Mouse (Mus musculus): ENCODE data around the gene Vstm5.
"Not testable (repeated sequence)": the region's sequence is repeated elsewhere in the genome, so short reads cannot be mapped to it uniquely, and the experiment has no call there.

Gene Vstm5

DNA sequence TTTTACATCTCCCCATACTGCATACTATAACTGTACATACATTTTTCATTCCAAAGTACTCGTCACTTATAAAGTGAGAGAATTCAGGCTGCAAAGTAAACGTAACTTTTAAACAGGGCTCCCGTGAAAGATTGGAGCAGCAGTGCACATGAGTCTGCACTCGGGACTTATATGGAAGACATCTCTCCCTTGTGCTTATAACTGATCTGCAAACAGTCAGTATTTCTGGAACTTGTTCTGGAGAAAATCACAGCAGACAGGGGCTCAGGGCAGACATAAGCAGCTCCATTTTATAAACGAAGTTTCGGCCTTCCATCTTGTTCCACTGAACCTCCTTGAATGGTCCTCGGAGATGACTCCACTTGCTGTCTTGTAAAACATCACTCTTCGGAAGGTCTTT lies 23.1 kb downstream of the Vstm5 start:
- DNase-seq (ENCODE audit: low spot score), result no peak

- DNase-seq (ENCODE audit: low spot score), result no peak
Observed at GRCm38 (mm10) chr9:15263487-15263886, 24.6 kb downstream of the Vstm5 start.

DNA sequence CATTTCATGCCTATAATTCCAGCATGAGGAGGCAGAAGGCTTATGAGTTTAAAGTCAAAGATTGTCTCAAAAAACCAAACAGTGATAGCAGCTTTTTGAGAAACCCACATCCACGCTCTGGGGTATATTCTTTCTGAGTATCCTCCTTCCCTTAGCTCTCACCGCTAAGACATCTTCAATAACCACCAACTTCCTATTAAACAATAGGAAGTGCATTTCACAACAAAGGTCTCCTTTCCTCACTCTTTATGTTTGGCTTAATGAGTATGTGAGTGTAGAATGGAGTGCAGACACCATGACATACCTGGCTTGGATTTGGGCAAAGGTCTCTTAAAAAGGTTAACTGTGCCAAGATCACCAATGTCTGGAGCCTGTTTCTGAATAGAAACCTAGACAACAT lies 35.1 kb downstream of the Vstm5 start:
- DNase-seq (ENCODE audit: low spot score), result no peak

DNA sequence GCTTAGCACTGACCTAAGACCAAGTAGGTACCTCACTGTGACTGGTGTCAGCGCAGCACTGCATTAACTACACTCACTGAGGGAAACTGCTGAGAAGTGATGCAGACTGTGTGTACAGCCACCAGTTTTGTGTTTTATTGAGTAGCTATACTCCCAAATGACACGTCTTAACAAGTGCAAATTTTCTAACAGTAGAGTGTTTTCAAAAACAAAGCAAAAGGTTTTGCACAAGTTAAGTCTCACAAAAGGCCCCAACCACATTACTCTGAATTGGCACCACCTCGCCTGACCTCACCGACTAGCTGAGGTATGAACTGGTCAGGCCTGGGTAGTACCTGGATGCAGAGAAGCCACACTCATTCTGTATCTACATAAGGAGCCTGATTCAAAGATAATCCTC lies 38.0 kb downstream of the Vstm5 start:
- DNase-seq (ENCODE audit: low spot score), result no peak

GRCm38 (mm10) chr9:15278343-15278742 lies 39.5 kb downstream of the Vstm5 start:
- no peak for DNase-seq (ENCODE audit: low spot score)

- no peak for DNase-seq (ENCODE audit: low spot score)
Observed at GRCm38 (mm10) chr9:15279139-15279648, 40.3 kb downstream of the Vstm5 start.

DNA sequence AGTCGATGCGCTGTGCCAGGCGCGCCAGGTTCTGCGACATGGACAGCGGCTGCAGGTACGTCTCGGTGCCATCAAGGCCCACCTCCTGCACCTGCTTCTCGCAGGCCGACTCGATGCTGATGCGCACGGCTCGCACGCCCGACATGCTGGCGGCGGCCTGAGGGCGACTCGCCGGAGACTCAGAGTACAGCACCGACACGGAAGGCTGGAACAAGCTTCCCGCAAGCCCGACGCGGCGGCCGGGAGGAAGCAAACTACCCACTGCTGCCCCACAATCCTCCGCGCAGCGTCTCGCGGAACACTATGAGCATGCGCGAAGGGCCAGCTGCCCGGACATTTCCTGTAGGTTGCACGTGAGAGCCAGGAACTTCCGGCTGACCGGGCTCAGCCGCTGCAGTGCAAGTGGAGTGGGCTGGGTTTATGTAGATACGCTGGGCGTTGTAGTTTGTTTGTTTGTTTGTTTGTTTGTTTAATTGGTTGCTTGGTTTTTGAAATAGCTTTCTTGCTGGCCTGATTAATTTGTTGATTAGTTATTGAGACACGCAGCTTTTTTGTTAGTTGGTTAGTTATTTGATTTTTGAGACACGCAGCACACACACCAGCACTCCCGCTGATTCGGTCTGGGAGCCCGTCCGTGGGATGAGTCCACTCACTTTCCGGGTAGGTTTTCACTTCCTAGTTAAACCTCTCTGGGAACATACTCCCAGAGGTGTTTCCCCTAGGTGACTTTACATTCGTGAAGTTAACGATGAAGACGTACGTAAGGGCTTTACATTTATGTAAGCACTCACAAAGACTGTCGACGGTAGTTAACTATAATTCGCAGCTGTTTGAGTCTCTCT lies 41.0 kb downstream of the Vstm5 start, which contains the start of gene Med17:
TSS of gene Med17 (minus strand) at position 283 of the 842 bp plus-strand sequence.
- DNase-seq (ENCODE audit: low spot score), result peak; percentile 87

GRCm38 (mm10) chr9:15280491-15280879 lies 41.6 kb downstream of the Vstm5 start:
- peak; percentile 9 for DNase-seq (ENCODE audit: low spot score)

DNA sequence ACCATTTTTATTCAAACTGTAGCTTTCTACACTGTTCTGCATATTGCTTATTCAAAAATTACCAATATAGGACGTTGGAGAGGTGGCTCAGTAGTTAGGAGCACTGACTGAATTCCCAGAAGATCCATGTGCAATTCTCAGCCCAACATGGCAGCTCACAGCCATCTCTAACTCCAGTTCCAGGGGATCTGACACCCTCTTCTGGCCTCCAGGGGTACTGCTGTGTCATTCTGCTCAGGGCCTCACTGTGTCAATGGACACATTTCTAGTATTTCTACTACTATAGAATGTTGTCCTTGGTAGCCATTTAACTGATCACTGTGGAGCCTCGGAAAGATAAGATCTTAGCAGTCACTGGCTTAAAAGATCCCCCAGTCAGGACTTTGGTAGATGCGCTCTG lies 46.6 kb downstream of the Vstm5 start:
- no peak for DNase-seq (ENCODE audit: low spot score)

DNA sequence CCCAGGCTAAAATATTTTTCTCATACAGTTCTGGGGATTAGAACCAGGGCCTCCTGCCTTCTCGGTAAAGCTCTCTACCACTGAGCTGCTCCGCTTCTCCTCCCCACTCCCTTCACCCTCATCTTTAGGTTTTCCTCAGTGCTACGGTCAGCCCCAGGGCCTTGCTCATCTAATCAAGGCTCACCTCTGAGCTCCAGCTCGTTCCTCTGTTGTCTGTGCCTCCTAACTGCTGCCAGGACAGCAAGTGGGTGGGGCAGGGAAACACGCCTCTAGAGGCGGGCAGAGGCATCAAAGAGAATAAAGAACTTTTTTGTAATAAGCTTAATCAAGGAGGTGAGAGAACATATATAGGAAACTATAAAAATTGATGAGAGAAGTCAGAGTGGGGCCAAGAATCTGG lies 49.0 kb downstream of the Vstm5 start:
- no peak for DNase-seq (ENCODE audit: low spot score)

DNA sequence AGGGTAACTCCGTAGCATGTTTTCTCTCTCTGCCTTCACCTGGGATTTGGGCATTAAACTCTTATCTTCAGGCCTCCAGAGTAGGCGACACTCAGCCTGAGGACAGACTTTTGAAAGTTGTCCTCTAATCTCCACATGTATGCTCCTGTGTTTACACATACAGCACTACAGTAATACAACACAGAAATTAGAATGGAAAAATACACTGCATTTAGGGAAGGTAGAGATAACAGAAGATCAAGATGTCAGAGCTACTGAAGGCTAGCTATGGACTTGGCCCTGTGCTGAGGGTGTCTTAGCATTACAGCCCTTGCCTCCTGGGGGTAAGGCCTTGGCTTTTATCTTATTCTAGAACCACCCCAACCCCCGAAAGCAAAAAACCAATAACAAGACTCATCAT lies 49.6 kb downstream of the Vstm5 start:
- DNase-seq (ENCODE audit: low spot score), result no peak

- no peak for DNase-seq (ENCODE audit: low spot score)
Observed at GRCm38 (mm10) chr9:15289251-15289650, 50.4 kb downstream of the Vstm5 start.

- DNase-seq (ENCODE audit: low spot score), result no peak
Observed at GRCm38 (mm10) chr9:15297112-15297511, 58.3 kb downstream of the Vstm5 start.

- DNase-seq (ENCODE audit: low spot score), result no peak
Observed at GRCm38 (mm10) chr9:15298451-15298850, 59.6 kb downstream of the Vstm5 start.

DNA sequence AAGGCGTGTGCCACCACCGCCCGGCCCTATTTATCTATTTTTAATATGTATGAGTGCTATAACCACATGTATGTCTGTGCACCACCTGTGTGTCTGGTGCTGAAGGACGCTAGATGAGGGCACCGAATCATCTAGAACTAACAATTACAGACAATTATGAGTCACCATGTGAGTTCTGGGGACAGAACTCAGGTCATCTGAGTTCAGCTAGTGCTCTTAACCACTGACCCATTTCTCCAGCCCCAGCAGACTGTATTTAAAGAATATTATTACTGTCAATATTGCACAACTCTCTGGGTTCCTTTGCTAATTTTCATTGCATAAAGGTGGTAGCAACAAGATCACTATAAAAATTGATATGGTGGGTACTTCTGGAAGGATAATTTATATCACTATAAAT lies 61.2 kb downstream of the Vstm5 start:
- DNase-seq (ENCODE audit: low spot score), result no peak

- DNase-seq (ENCODE audit: low spot score), result no peak
Observed at GRCm38 (mm10) chr9:15301399-15301798, 62.6 kb downstream of the Vstm5 start.

DNA sequence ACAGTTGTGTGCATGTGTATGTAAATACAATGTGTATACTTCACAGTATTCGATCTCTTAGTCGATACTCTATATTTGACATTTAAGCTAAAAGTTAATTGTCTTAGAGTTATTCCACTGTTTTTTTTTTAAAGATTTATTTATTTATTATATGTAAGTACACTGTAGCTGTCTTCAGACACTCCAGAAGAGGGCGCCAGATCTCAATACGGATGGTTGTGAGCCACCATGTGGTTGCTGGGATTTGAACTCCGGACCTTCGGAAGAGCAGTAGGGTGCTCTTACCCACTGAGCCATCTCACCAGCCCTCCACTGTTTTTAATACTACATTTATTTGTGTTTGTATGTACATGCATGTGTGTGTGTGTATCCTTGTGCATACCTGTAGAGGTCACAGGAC lies 63.2 kb downstream of the Vstm5 start:
- DNase-seq (ENCODE audit: low spot score), result not testable (repeated sequence)

DNA sequence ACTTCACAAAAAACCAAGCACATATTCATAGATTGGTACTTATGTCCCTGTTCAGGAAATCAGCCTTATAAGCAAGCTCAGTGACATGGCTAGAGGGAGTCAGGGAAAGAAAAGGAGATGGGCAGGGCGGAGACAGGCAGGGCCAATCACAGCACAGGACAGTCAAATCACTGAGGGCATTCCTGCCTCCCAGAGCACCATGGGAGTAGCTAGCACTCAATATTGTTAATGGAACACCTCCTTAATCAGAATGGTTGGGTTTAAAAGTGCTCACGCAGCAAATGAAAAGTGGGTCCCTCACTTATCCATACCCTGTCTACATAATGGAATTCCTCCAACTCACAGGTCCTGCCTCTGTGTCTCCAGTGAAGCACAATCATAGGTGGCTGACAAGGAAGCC lies 64.0 kb downstream of the Vstm5 start:
- no peak for DNase-seq (ENCODE audit: low spot score)

DNA sequence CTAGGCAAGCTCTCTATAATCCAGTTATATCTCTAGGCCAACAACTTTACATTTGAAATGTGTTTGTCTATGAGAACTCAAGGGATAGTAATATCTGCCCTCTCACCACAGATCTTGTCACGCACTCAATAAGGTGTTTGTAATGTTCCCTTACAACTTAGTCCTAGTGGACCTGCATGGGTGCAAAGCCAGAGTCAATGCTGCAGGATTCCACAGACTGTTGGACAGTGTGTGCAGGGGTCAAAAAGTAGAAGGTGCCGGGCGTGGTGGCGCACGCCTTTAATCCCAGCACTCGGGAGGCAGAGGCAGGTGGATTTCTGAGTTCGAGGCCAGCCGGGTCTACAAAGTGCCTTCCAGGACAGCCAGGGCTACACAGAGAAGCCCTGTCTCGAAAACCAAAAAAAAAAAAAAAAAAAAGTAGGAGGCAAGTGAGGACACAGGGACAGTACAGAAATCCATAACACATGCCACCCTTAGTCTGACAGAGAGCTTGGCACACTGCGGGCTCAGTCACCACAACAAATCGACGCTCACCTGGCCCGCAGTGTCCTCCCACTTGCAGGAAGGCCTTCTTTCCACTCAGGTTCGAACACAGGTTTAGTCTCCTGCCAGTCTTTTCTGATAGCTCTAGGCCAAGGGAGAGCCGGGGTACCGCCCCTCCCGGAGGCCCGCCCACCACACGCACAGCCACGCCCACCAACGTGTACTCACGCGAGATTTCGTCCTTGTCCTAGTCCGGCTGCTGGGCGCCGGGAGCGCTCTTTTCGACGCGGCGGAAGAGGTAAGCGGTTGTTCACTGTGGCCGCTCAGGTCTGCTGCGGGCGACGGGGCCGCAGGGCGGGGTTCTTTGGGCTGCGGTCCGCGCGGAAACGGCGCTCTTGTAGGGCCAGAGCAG lies 66.9 kb downstream of the Vstm5 start, which contains the start of gene Taf1d:
TSS of gene Taf1d (plus strand) at position 712 of the 895 bp plus-strand sequence.
- DNase-seq (ENCODE audit: low spot score), result peak; percentile 99

- no peak for DNase-seq (ENCODE audit: low spot score)
Observed at GRCm38 (mm10) chr9:15306398-15307119, 67.7 kb downstream of the Vstm5 start, which contains the start of gene 4931406C07Rik. Gene 4931406C07Rik (minus strand): TSS chr9:15306448.

DNA sequence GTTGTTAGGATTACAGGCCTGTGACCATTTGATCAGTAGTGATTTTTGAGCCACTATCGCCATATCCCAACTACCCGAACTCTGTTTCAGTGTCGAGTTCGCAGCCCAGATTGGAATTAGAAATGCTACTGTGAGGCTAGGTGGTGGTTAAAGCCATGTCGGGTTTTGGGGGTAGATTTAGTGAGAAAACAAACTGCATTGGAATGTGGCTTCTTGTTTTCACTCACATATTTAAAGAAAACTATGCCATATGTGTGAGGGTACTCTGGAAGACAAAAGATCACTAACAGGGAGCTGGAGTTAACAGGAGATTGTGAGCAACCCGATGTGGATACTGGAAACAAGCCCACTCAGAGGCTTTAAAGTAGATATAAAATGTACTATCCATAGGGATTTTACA lies 68.4 kb downstream of the Vstm5 start:
- no peak for DNase-seq (ENCODE audit: low spot score)

DNA sequence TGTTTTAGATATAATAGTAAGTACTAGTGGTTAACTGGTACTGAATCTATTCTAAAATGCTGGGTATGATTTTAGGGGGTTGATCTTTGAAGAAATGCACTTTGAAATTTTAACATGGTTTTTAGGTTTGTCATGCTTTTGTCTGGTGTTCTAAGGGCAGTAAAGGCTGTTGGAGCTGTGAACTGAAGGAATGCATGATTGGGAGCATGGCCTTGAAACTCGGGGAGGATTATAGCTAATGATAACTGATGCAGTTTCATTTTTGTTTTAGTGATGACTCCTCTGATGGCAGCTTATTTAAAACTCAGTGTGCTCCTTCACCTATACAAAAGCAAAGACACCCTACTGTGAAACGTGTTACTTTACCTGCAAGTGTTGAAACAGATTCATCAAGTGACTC lies 69.4 kb downstream of the Vstm5 start:
- DNase-seq (ENCODE audit: low spot score), result no peak

Data from spleen, adult 12 weeks (tissue).